Mouse (Mus musculus) lung, adult 18-20 months (tissue): ENCODE results near the gene Plcl1.
A peak's percentile ranks its signal among the peaks of the same experiment; 100 is the strongest.

Experiments
- DNase-seq, 2 experiments: peaks; one replicate each; pipeline ENCODE4 v3.0.0; 2022; ENCODE audit warnings: mixed read lengths in 2 of 2

Gene Plcl1

GRCm38 (mm10) chr1:55618617-55619286 is 213.0 kb downstream of the Plcl1 start:
- DNase-seq, result peak in 1 of 2 experiments; percentile 7

GRCm38 (mm10) chr1:55631496-55631895 is 225.8 kb downstream of the Plcl1 start:
- no peak for DNase-seq

DNA sequence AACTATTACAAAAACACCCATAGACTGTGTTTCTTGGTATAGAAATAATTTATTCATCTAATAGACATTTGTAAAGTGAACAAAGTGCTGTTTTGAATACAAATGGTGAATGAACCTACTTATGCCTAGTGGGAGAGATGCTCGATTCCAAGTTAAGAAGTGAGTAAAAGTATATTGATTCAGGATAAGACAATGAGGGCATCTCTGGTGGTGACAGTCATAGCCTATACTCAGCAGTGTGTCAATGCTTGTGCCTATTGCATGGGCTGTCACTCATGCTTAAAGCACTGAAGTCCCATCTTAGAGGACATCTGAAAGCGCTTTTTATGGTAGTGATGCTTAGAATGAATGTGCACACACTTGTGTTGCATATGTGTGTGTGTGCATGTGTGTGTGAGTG is 226.3 kb downstream of the Plcl1 start:
- DNase-seq, result no peak

- DNase-seq, result no peak
Observed at GRCm38 (mm10) chr1:55633326-55633725, 227.6 kb downstream of the Plcl1 start.

- DNase-seq, result no peak
Observed at GRCm38 (mm10) chr1:55659518-55660210, 253.9 kb downstream of the Plcl1 start.

- no peak for DNase-seq
Observed at GRCm38 (mm10) chr1:55661381-55661780, 255.7 kb downstream of the Plcl1 start.

DNA sequence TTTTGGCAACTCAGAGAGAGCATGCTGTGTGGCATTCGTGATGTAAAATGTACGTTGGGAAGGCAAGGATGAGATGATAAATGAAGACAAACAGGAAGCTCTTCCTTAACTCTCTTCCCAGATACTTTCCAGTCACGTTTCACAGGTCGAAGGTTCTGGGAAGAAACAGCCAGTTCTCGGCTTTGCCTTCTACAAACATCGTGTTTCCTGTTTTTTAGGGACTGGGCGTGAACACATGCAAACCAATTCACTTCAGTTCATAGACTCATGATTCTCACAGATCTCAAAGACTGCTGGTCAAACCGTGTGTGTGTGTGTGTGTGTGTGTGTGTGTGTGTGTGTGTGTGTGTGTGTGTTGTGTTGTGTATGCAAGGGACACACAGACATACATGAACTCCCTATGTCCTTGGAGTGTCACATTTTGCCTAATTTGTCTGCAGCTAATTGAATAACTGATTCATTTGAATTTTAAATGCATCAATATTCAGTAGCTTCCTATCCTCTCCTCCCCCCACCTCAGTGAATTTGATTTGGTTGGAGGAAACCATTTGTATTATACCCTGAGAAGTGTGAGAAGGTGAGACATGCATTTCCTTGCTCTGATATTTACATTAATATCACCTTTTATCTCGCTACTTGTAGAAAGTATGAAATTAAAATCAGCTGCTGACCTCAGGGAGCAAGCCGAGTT is 259.6 kb downstream of the Plcl1 start:
- peak in 1 of 2 experiments; percentile 13 for DNase-seq

- no peak for DNase-seq
Observed at GRCm38 (mm10) chr1:55665828-55666673, 260.3 kb downstream of the Plcl1 start.

DNA sequence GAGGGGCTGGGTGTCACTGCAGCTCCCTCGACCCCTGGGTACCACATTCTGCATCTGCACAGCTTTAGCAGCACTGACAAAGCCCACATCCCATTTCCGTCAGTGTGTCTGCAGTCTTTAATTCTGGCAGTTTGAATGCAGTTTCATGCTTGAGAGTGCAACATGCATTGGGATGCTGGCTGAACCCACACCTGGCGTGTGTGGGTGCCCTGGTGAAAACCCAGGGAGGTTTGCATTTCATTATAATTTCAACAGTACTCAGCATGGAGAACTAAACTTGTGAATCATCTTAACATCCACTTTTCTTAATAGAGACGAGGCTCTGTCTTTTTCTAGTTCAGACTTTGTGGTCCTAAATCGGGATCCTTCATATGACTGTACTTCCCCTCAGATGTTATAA is 261.1 kb downstream of the Plcl1 start:
- DNase-seq, result no peak

DNA sequence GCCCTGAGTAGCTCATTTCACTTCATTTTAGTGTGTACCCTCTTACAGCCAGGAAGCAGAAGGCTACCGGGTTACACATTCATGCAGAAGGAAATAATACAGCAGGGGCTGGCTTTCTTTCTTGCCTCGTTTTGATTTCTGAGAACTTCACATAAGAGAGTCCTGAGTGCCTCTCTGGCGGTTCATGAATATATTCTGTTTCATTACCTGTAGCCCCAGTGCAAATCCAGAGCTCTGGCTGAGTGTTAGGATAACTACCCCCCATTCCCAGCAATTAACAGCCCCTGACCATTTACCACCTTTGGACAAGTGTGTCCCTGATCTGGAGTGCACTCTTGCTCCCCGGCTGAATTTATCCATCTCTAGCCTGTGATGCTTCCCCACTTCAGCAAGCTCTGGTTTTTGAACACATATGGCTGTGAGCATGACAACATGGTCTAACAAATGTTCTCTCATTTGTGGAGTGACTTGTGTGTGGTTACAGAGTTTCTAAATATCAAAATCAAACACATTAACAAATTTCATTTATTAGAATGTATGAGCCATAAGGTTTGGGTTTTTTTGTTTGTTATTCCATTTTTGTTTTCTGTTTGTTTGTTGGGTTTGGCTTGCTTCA is 263.0 kb downstream of the Plcl1 start:
- no peak for DNase-seq

- DNase-seq, result no peak
Observed at GRCm38 (mm10) chr1:55682676-55683075, 277.0 kb downstream of the Plcl1 start.

- DNase-seq, result no peak
Observed at GRCm38 (mm10) chr1:55686261-55686660, 280.5 kb downstream of the Plcl1 start.

GRCm38 (mm10) chr1:55693636-55694220 is 288.0 kb downstream of the Plcl1 start:
- no peak for DNase-seq

DNA sequence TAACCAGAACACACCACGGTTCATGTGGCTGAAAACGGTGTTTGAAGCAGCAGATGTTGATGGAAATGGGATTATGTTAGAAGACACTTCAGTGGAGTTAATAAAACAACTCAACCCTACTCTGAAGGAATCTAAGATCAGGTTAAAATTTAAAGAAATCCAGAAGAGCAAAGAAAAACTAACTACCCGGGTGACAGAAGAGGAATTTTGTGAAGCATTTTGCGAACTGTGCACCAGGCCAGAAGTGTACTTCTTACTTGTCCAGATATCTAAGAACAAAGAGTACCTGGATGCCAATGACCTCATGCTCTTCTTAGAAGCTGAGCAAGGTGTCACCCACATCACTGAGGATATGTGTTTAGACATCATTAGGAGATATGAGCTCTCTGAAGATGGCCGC is 290.5 kb downstream of the Plcl1 start:
- no peak for DNase-seq

DNA sequence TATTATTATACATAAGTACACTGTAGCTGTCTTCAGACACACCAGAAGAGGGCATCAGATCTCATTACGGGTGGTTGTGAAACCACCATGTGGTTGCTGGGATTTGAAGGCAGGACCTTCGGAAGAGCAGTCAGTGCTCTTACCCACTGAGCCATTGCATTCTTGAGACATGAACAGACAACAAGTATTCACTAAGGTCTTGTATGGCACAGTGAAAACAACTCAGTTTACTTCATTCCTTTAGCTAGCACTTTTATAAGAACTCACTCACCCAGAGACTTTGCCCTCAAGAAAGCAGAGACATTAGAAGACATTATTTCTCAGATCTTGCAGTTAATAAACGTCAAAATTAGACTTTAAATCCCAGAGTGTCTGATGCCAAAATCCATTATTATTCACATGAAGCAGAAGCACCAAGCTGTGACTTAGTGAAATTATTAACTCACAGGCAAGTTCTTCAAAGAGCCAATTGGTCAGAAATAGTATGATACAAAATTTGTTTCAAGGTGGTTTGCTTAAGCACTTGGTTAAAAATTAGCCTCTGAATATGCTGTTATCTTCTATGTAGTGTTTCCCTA is 293.8 kb downstream of the Plcl1 start:
- DNase-seq, result no peak

GRCm38 (mm10) chr1:55700016-55700415 is 294.3 kb downstream of the Plcl1 start:
- DNase-seq, result no peak

- DNase-seq, result no peak
Observed at GRCm38 (mm10) chr1:55700726-55701125, 295.0 kb downstream of the Plcl1 start.

DNA sequence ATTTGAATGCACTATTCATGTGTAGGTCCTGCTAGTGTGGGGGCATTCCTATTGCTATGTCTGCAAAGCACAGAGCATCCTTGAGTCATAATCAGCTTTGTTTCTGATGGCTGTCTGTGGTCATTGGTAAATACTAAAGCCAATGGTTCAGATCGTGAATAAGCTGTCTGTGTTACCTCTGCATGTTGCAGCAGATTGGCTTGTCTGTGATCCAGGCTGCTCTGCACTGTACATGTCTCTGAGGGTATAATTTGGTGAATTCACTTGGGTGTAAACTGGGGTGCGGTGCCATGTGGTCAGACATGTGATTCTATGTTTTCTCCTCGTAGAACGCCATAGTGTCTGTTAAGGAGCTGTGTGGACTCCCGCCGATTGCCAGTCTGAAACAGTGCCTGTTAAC is 295.9 kb downstream of the Plcl1 start:
- DNase-seq, result no peak

GRCm38 (mm10) chr1:55702106-55702505 is 296.4 kb downstream of the Plcl1 start:
- DNase-seq, result no peak

DNA sequence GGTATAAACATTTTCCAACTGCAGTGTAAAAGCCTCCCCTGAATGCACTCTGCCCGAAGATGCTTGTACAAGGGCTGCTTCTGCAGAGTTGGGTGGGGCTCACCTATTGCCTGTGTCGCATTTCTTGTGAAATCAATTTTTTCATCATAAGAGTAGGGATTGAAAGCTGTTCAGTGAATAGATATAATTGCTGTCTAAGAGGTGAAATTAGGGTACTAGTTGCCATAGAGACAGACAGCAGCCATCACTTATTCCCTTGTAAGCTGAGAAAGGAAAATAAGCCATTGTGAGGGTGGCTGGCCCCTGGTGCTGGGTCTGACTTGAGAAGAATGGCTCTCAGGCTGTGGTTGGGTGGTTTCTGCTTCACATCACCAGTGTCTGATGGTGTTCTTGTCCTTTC is 299.0 kb downstream of the Plcl1 start:
- DNase-seq, result no peak

GRCm38 (mm10) chr1:55705173-55705572 is 299.5 kb downstream of the Plcl1 start:
- DNase-seq, result no peak

DNA sequence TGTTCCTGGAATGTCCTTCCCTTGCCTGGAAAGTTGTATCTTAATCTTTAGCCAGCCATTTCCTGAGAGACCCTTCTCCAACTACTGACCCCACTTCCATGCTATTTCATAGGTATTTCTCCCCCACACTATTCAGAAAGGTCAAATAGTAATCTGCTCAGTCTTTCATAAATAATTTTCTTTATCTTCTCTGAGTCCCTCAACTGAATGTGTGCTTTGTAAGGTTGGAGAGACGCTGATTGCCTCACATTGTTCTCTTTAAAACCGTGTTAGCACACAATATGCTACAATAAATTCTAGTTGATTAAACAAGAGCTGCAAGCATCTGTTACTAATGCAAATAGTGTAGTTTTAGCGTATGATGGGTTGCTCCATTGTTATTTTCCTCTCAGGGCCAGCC is 300.0 kb downstream of the Plcl1 start:
- DNase-seq, result no peak
